Mouse (Mus musculus): ENCODE measurements around the gene Brca1. TPM values are rescaled to one million over a fixed set of nuclear protein-coding genes. Genes with fewer than 3 reads are reported as not detected.
"Not testable (repeated sequence)": the region's sequence is repeated elsewhere in the genome, so short reads cannot be mapped to it uniquely, and the experiment has no call there.

The Brca1 gene
- 7.2 and 8.6 TPM in 2 replicates for polyA plus RNA-seq (2015; fragmentation: Nextera tagmentation; extraction: Ambion mirVana)

DNA sequence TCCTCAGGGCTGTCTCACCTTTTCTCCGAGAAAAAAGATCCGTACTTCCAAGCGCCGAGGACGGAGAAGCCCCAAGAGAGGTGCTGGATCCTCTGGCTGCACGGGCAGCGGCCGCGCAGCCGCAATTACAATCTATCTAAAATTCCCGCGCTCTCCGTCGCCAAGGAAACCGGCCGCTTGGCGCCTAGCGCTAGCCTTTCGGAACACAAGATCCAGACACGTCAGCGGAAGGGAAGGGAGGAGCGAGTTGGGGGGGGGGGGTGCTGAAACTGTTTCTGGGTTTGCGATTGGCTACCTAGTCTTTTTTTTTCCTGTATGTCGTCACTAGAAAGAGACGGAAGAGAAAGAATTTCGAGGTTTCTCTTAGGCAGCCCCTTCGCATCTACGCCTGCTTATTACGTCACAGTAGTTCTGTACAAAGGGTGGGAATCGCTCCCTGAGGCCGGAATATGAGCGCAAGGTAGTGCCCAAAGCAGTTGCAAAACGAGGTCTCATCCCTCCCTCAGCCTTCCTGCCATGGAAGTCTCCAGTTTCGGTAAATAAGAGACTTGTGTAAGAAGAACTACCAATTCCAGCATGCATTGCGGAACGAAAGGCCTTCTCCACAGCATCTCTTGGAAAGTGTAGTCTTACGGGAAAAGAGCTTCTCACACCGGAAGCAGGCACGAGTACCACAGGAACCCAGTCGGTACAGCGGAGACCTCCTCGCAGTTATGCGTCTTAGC is at the start of gene Brca1, which contains the start of gene Nbr1:
Gene Brca1, minus strand, starts transcription at position 205 of the 725 bp plus-strand sequence.
Gene Nbr1, plus strand, starts transcription at position 399 of the 725 bp plus-strand sequence.
- Histone ChIP-seq H3K9me3 (no peaks in the 10 kb centered on the region), H3K9ac (peak within 1 kb of the TSS; percentile 71), H3K36me3 (peaks cover 19% of the 10 kb centered on the region), H3K27me3 (no peaks in the 10 kb centered on the region), H3K4me3 (peak within 1 kb of the TSS; percentile 77), H3K4me1 (peaks cover 23% of the 10 kb centered on the region), H3K4me2 (peak within 1 kb of the TSS; percentile 68), H3K27ac (peak within 1 kb of the TSS; percentile 96)
- peak; percentile 83 for ATAC-seq (ENCODE audit: insufficient number of reproducible peaks, low FRiP score, low TSS enrichment, low read depth)
- WGBS: under 1% methylated on average over 43 of the region's 43 CpGs

DNA sequence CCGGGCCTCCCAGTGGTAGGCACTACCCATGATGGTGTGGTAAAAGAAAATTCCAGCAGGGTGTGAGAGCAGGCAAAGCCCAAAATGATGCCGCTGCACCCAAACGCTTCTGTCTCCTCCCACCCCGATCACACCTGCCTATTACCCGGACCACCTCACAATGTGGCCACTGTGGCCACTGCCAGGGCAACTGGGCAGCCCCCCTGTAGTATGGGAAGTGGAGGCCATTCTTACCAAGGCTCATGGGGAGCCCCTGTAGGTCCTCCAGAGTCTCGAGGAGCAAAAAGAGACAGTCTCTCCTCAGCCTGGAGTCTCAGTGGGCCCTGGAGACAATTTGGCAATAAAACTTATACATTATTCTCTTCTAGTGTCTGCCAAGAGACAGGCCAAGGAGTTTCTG is 47.4 kb upstream of the Brca1 start, which contains the start of gene Gm11634:
Gene Gm11634, minus strand, starts transcription at position 101 of the 400 bp plus-strand sequence.
- H3K9me3 ChIP-seq: no peaks in the 10 kb centered on the region
- WGBS: 73% methylated on average over 6 of the region's 6 CpGs

DNA sequence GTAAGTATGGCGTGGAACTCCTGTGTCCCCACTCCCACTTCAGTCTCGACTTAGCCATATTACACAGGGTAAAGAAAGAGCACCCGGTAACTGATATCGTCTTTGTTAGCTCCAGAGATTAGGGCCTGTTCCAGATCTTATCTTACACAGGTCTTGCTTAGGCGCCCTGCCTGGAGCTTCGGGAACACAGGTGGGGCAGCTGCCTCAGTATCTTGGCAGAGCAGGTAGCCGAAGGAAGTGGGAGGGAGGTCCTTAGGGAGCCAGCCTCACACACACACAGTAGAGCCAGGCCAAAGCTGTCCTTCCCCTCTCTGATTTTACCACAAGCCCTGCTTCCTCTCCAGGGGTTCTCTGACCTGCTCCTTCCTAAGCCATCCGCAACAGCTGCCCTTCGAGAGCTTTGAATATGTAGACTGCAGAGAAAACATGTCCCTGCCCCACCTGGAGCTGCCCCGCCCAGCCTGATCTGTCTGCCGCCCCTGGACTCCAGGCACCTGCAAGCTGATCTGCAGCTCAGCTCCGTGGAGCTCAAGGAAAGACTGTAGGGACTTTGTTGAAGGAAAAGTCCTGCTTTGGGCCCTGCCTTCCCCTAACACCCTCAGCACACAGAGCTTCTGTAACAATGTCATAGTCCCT is 38.4 kb upstream of the Brca1 start:
- 72% methylated on average over 12 of the region's 12 CpGs for WGBS
- ATAC-seq (ENCODE audit: insufficient number of reproducible peaks, low FRiP score, low TSS enrichment, low read depth): no peak

More for the DNA sequence above, 47.4 kb upstream of the Brca1 start, which contains the start of gene Gm11634:
- Histone ChIP-seq H3K9ac (no peak within 1 kb of the TSS), H3K27ac (no peak within 1 kb of the TSS), H3K4me2 (no peak within 1 kb of the TSS), H3K36me3 (no peaks in the 10 kb centered on the region), H3K4me1 (no peaks in the 10 kb centered on the region), H3K4me3 (no peak within 1 kb of the TSS), H3K27me3 (no peaks in the 10 kb centered on the region)
- no peak for ATAC-seq (ENCODE audit: insufficient number of reproducible peaks, low FRiP score, low TSS enrichment, low read depth)

DNA sequence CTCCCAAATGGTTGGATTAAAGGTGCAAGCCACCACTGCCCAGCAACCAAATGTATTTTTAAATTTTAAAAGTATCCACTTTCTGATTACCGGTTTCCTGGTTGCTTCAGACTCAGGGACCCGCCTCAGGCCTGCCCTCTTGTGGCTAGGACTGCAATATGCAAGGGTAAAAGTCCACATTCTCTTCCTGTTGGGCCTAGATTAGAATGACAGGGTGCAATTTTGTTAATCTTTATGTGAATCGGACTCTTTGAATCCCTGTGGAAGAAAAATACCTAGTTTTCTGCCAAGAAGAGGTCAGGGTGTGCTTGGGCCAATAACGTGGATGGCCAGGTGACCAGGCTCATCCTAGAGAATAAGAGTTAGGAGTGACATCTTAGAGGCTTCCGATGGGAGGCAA is 37.7 kb upstream of the Brca1 start:
- WGBS: 30% methylated on average over 5 of the region's 5 CpGs
- no peak overlapping the region for H3K9ac ChIP-seq
- ATAC-seq (ENCODE audit: insufficient number of reproducible peaks, low FRiP score, low TSS enrichment, low read depth): no peak
- no peak overlapping the region for H3K4me3 ChIP-seq
- no peaks in the 10 kb centered on the region for H3K27me3 ChIP-seq
- H3K27ac ChIP-seq: no peak overlapping the region
- no peaks in the 10 kb centered on the region for H3K9me3 ChIP-seq
- H3K4me2 ChIP-seq: no peak overlapping the region
- no peaks in the 10 kb centered on the region for H3K4me1 ChIP-seq
- H3K36me3 ChIP-seq: peaks cover 3% of the 10 kb centered on the region; the same call in 1 of the 2 replicates

More for the DNA sequence above, 38.4 kb upstream of the Brca1 start:
- Histone ChIP-seq H3K9me3 (no peaks in the 10 kb centered on the region), H3K4me2 (no peak overlapping the region), H3K4me1 (no peaks in the 10 kb centered on the region), H3K27ac (no peak overlapping the region), H3K9ac (no peak overlapping the region), H3K27me3 (no peaks in the 10 kb centered on the region), H3K36me3 (peaks cover 3% of the 10 kb centered on the region; the same call in 1 of the 2 replicates), H3K4me3 (no peak overlapping the region)

DNA sequence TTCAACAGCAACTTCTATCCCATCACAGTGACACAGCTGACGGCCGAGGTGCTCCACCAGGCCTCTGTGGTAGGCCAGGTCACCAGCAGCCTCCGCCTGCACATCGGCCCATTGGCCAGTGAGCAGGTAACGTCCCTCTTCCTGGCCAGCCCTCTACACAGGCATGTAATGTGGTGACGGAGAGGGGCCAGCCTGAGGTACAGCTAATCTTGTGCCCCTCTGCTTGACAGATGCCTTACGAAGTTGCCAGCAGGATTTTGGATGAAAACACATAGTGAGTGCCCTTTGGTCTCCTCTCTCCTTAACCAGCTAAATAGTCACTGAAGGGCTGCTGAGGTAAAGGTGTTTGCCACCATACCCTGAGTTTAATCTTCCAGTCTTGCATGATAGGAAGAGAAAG is 37.1 kb upstream of the Brca1 start:
- H3K4me3 ChIP-seq: no peak overlapping the region
- no peak overlapping the region for H3K4me2 ChIP-seq
- peaks cover 3% of the 10 kb centered on the region; the same call in 1 of the 2 replicates for H3K36me3 ChIP-seq
- H3K9me3 ChIP-seq: no peaks in the 10 kb centered on the region
- H3K9ac ChIP-seq: no peak overlapping the region
- 87% methylated on average over 7 of the region's 7 CpGs for WGBS
- no peaks in the 10 kb centered on the region for H3K27me3 ChIP-seq
- no peak for ATAC-seq (ENCODE audit: insufficient number of reproducible peaks, low FRiP score, low TSS enrichment, low read depth)
- H3K27ac ChIP-seq: no peak overlapping the region
- no peaks in the 10 kb centered on the region for H3K4me1 ChIP-seq

DNA sequence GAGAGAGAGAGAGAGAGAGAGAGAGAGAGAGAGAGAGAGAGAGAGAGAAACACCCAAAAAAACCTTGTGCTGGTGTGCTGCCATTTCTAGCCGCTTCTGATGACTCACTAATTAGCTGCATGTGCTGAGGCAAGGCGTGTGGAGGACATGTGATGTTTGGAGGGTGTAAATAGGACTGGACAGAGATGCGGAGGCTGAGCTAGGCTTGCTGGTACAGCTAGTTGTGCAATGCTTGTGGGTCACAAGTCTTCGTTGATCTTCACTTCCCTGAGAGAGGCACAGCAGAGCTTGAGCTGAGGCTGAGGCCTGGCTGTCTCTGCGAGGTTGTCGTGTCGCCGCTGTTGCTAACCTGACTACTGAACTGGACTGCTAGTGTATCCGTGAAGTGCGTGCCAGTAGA is 35.9 kb upstream of the Brca1 start:
- H3K27ac ChIP-seq: no peak overlapping the region
- H3K4me1 ChIP-seq: no peaks in the 10 kb centered on the region
- ATAC-seq (ENCODE audit: insufficient number of reproducible peaks, low FRiP score, low TSS enrichment, low read depth): no peak
- WGBS: 87% methylated on average over 10 of the region's 10 CpGs
- H3K4me3 ChIP-seq: no peak overlapping the region
- H3K27me3 ChIP-seq: no peaks in the 10 kb centered on the region
- no peak overlapping the region for H3K4me2 ChIP-seq
- no peaks in the 10 kb centered on the region for H3K9me3 ChIP-seq
- no peak overlapping the region for H3K9ac ChIP-seq
- H3K36me3 ChIP-seq: peaks cover 3% of the 10 kb centered on the region; the same call in 1 of the 2 replicates

DNA sequence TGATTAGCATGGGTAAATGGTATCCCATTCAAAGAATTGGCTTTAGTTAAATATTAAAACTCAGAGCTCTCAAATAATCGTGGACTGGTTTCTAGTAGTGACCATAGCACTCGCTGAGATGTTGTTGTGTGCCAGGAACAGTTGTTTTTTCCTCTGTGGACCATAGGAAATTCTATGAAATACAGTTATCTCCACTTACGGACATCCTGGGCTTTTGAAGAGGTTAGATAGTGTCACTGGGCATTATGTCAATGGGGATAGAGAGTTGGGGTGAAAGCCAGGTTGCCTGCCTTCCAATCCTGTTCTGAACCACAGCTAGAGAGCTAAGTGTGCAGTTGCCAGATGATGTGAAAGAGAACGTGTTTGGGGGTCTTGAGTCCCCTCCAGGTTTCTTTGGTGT is 34.0 kb upstream of the Brca1 start:
- no peak for ATAC-seq (ENCODE audit: insufficient number of reproducible peaks, low FRiP score, low TSS enrichment, low read depth)
- no peaks in the 10 kb centered on the region for H3K9me3 ChIP-seq
- H3K27me3 ChIP-seq: no peaks in the 10 kb centered on the region
- H3K9ac ChIP-seq: no peak overlapping the region
- 80% methylated on average over 4 of the region's 4 CpGs for WGBS
- no peak overlapping the region for H3K27ac ChIP-seq
- H3K4me2 ChIP-seq: no peak overlapping the region
- peaks cover 4% of the 10 kb centered on the region for H3K36me3 ChIP-seq
- H3K4me1 ChIP-seq: 0 out of 2 replicates have a peak, but pooled peaks cover 3% of the 10 kb centered on the region
- no peak overlapping the region for H3K4me3 ChIP-seq

DNA sequence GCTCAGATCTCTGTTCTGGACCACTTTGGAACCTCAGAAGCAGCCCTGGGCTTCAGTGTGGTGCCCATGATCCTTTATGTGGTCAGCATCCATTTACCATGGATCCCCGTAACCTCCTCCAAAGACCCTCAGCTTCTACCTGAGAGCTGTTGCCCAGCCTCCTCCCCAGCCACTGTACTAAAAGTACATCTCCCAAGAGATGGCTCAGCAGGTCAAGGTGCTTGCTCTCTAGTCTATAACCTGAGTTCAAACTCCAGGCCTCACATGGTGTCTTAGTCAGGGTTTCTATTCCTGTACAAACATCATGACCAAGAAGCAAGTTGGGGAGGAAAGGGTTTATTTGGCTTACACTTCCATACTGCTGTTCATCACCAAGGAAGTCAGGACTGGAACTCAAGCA is 33.3 kb upstream of the Brca1 start:
- not testable (repeated sequence) for H3K4me2 ChIP-seq; H3K27ac ChIP-seq; H3K9ac ChIP-seq; H3K4me3 ChIP-seq; H3K27me3 ChIP-seq; H3K9me3 ChIP-seq; ATAC-seq (ENCODE audit: insufficient number of reproducible peaks, low FRiP score, low TSS enrichment, low read depth); H3K4me1 ChIP-seq
- WGBS: 80% methylated on average over 1 of the region's 1 CpGs
- peaks cover 12% of the 10 kb centered on the region for H3K36me3 ChIP-seq

DNA sequence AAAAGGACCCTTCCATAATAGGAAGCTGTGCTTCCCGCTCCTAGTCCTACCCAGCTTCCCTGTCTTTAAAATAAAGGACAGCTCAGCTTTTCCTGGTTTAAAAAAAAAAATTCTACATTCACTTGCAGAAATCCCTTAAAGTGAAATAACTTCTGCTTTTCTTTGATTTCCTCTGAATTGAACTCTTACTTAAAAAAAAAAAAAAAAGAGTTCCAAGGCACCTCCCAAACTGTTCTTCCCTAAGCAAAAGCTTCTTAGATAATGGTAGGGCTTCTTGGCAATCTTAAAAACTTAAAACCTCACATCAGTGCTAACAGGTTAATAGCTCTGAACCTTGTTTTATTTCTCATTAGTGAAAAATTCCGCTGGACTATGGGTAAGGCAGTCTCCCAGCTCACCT is 31.4 kb upstream of the Brca1 start:
- Histone ChIP-seq H3K27me3 (no peaks in the 10 kb centered on the region), H3K27ac (no peak overlapping the region), H3K4me2 (no peak overlapping the region), H3K9ac (no peak overlapping the region), H3K36me3 (peaks cover 27% of the 10 kb centered on the region), H3K4me3 (no peak overlapping the region), H3K9me3 (no peaks in the 10 kb centered on the region), H3K4me1 (0 out of 2 replicates have a peak, but pooled peaks cover 3% of the 10 kb centered on the region)
- WGBS: 87% methylated on average over 2 of the region's 2 CpGs
- no peak for ATAC-seq (ENCODE audit: insufficient number of reproducible peaks, low FRiP score, low TSS enrichment, low read depth)

DNA sequence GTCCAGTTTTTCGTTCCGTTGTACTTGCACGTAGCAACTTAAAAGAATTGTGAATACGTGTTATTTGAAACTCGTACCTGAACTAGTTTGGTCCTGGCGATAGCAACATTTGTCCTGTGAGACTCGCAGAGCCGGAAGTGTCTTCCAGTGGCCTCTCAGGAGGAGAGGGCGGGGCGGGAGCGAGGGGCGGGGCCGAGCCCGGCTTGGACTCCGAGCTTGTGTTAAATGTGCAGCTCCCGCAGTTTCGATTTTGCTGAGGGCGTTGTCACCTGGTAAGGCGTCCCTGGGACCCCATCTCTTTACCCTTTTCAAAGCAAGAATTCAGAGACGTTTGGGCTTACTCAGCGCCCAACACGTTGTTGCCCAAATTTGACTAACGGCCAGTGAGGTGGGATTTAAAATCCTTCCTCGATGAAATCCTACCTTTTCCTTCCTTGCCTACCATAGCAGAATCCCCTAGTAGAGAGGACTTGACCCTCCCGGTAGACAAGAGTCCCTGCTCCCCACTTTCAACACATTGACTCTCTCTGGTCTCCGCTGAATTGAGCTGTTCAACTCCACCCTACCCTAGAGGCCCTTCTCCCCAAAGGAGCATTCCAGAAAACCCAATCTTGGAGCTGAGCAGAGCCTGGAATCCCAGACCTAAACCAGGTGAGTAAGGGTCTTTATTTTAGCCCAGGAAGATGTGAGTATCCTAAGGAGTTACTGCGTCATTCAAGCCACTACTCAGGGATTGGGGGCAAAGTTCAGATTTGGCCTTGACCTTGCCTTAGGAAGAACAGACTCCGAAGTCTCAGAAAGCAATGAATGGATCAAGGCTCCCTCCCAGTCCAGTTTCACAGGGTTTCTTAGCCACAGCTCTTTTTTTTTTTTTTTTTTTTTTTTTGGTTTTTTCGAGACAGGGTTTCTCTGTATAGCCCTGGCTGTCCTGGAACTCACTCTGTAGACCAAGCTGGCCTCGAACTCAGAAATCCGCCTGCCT is 30.6 kb upstream of the Brca1 start, which contains the start of gene Tmem106a:
Gene Tmem106a, plus strand, starts transcription at position 189 of the 982 bp plus-strand sequence.
- H3K4me1 ChIP-seq: 0 out of 2 replicates have a peak, but pooled peaks cover 3% of the 10 kb centered on the region
- H3K4me2 ChIP-seq: peak within 1 kb of the TSS; percentile 48
- ATAC-seq (ENCODE audit: insufficient number of reproducible peaks, low FRiP score, low TSS enrichment, low read depth): no peak; the same call in 1 of the 2 replicates
- WGBS: 17% methylated on average over 30 of the region's 31 CpGs
- H3K9me3 ChIP-seq: no peaks in the 10 kb centered on the region
- H3K36me3 ChIP-seq: peaks cover 36% of the 10 kb centered on the region
- no peak within 1 kb of the TSS for H3K9ac ChIP-seq
- no peaks in the 10 kb centered on the region for H3K27me3 ChIP-seq
- peak within 1 kb of the TSS; percentile 41 for H3K4me3 ChIP-seq
- no peak within 1 kb of the TSS for H3K27ac ChIP-seq

DNA sequence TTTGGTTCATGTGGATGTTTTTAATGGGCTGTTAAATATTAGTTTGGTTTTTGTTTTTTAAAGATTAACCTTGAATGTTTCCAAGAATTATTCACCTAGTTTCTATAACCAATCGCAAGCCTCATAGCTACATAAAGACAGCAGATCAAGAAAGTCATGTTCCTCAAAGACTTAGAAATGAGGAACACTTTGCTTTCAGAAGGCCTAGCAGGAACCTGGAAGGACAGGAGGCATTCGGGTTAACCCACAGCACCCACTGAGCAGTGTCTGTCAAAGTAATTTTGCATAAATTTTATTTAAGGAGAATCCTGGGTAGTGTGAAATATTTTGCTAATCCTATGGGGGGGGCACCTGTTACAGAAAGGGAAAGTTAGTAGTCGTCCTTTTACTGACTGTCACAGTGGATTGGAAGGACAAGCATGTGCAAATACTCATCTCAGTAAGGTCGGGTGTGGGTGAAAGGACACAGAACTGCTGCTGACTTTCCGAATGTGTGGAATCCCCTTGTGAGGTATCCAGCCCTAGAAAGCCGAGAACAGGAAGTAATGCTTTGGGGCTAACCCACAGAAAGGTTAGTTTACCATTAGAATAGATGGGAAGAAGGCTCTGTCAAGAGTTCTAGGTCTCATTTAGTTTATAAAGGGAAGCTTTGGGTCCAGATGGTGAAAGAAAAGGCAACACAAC is 29.5 kb upstream of the Brca1 start:
- Histone ChIP-seq H3K9me3 (no peaks in the 10 kb centered on the region), H3K9ac (no peak overlapping the region), H3K4me1 (0 out of 2 replicates have a peak, but pooled peaks cover 3% of the 10 kb centered on the region), H3K27ac (no peak overlapping the region), H3K4me3 (no peak overlapping the region), H3K36me3 (peaks cover 44% of the 10 kb centered on the region), H3K4me2 (no peak overlapping the region), H3K27me3 (no peaks in the 10 kb centered on the region)
- no peak for ATAC-seq (ENCODE audit: insufficient number of reproducible peaks, low FRiP score, low TSS enrichment, low read depth)
- 72% methylated on average over 6 of the region's 6 CpGs for WGBS

Data from limb, embryonic 15.5 days (tissue).